Mouse (Mus musculus): ENCODE data around the gene Hbq1b.

The Hbq1b gene

GRCm38 (mm10) chr11:32286695-32287492, at the start of gene Hbq1b:
Gene Hbq1b, plus strand, starts transcription at chr11:32286965.
- DNase-seq (ENCODE audit: low spot score): peak; percentile 81

- no peak for DNase-seq (ENCODE audit: low spot score)
Observed at GRCm38 (mm10) chr11:32237411-32237795, 49.4 kb upstream of the Hbq1b start.

- DNase-seq (ENCODE audit: low spot score): peak; percentile 78
Observed at GRCm38 (mm10) chr11:32238093-32238860, 48.5 kb upstream of the Hbq1b start.

GRCm38 (mm10) chr11:32241391-32241790, 45.4 kb upstream of the Hbq1b start:
- no peak for DNase-seq (ENCODE audit: low spot score)

GRCm38 (mm10) chr11:32242209-32242608, 44.6 kb upstream of the Hbq1b start:
- no peak for DNase-seq (ENCODE audit: low spot score)

GRCm38 (mm10) chr11:32243205-32243955, 43.4 kb upstream of the Hbq1b start:
- no peak for DNase-seq (ENCODE audit: low spot score)

- no peak for DNase-seq (ENCODE audit: low spot score)
Observed at GRCm38 (mm10) chr11:32244064-32244463, 42.7 kb upstream of the Hbq1b start.

GRCm38 (mm10) chr11:32244617-32245016, 42.1 kb upstream of the Hbq1b start:
- DNase-seq (ENCODE audit: low spot score): no peak

- DNase-seq (ENCODE audit: low spot score): peak; percentile 73
Observed at GRCm38 (mm10) chr11:32245614-32246013, 41.2 kb upstream of the Hbq1b start.

- no peak for DNase-seq (ENCODE audit: low spot score)
Observed at GRCm38 (mm10) chr11:32247068-32247467, 39.7 kb upstream of the Hbq1b start.

- DNase-seq (ENCODE audit: low spot score): no peak
Observed at GRCm38 (mm10) chr11:32248350-32248749, 38.4 kb upstream of the Hbq1b start.

- DNase-seq (ENCODE audit: low spot score): peak; percentile 65
Observed at GRCm38 (mm10) chr11:32250880-32251763, 35.6 kb upstream of the Hbq1b start.

GRCm38 (mm10) chr11:32253121-32253520, 33.6 kb upstream of the Hbq1b start:
- DNase-seq (ENCODE audit: low spot score): no peak

- DNase-seq (ENCODE audit: low spot score): peak; percentile 59
Observed at GRCm38 (mm10) chr11:32256146-32256545, 30.6 kb upstream of the Hbq1b start.

- DNase-seq (ENCODE audit: low spot score): no peak
Observed at GRCm38 (mm10) chr11:32256566-32256965, 30.2 kb upstream of the Hbq1b start.

- DNase-seq (ENCODE audit: low spot score): no peak
Observed at GRCm38 (mm10) chr11:32262674-32263415, 23.9 kb upstream of the Hbq1b start.

- DNase-seq (ENCODE audit: low spot score): no peak
Observed at GRCm38 (mm10) chr11:32265117-32265738, 21.5 kb upstream of the Hbq1b start.

GRCm38 (mm10) chr11:32266194-32266593, 20.6 kb upstream of the Hbq1b start:
- no peak for DNase-seq (ENCODE audit: low spot score)

- DNase-seq (ENCODE audit: low spot score): no peak
Observed at GRCm38 (mm10) chr11:32266776-32267175, 20.0 kb upstream of the Hbq1b start.

GRCm38 (mm10) chr11:32267188-32267884, 19.4 kb upstream of the Hbq1b start, which contains the start of gene Nprl3:
Gene Nprl3, minus strand, starts transcription at chr11:32267707.
- peak; percentile 90 for DNase-seq (ENCODE audit: low spot score)

Measured in spleen, adult 12 weeks (tissue).